Mouse (Mus musculus) gonadal fat pad, adult 2 months (tissue): Measurements from ENCODE around the gene Ywhah. TPM values are rescaled to one million over a fixed set of nuclear protein-coding genes. Genes with fewer than 3 reads are reported as not detected.

Experiments used
- DNase-seq: peaks from one replicate; pipeline ENCODE4 v3.0.0-alpha.2; 2012; ENCODE audit warnings: low read depth
- polyA plus RNA-seq: library from polyadenylated mRNA; depleted of rRNA; stranded (reverse); fragments of >200 nt; gene quantifications from 2 replicates; pipeline ENCODE4 v1.2.3, GENCODE M21; 2012; rRNA removed

Gene Ywhah
- polyA plus RNA-seq, 1 experiment = 105 TPM

DNA sequence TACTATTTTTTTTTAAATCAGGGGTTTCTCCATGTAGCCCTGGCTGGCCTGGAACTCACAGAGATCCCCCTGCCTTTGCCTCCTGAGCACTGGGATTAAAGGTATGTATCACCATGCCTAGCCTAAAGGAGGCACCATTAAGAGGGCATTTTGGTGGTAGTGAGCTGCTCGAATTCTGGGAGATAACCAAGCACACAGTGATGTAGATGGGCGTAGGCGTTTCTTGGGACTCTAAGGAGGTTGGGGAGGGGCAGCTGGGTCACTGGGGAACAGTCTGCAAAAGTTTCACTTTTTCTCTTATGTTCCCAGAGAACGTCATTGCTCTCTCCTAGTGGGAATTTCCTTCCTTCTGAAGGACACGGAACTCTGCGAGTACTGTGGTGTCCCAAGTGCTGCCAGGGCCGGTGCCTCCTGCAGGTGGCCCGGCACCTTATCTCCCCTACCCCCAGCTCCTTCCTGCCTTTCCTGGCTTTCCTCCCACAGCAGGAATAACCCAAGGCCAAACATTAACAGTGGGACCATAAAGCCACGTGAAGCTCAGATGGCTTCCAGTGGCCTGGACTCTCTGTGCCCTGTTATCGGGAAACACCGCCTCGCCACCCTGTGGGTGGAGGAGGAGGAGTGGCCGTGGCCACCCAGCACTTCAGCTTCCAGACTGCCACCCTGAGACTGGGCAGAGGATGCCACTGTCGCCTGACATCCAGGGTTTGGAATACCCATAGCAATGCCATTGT lies 34.4 kb downstream of the Ywhah start:
- DNase-seq = no peak

DNA sequence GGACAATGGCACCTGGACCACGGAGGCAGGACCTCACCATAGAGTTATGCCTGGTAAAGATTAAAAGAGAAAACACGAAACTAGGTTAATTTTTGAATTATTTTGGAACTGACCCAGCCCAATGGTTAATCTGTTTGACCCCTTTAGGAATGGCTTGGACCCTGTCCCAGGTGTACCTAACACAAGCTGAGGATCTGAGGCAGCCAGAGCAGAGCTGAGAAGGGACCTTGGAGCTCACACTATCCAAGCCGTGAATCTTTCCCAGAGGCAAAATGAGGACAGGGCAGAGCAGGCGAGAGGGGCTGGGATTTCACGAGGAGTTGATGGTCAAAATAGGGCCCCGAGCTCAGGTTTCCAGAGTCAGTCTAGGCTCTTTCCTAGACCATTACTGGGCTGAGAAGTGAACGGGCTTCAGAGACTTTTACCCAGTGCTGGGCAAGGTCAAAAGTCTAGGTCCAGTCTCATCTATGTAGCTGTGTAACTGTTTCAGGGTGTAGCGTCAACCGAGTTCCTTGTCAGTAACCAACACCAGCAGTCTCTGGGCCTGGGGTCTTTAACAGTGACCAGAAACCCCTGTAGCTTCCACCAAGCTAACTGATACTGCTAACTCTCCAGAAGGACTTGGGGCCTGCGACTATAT lies 37.6 kb downstream of the Ywhah start:
- no peak for DNase-seq

DNA sequence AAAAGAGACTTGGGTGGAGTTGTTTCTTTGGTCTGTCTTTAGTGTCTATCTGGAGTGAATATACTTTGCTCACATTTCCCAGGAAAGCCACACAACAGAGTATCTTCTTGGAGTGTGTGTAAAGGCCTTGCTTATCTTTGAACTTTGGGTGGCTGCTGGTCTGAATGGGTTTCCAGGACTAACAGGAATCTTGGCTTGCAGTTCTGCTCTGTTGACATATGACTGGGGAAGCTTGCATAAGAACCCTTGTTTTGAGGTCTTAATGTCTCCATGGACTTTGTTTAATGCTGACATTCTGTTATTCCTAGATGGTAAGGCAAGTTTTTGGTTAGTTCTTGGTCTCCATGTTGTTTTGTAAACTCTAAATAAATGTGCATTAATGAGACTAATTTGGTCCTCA lies 51.5 kb downstream of the Ywhah start:
- no peak for DNase-seq

- no peak for DNase-seq
These were observed 58.0 kb downstream of the Ywhah start for GRCm38 (mm10) chr5:33076490-33077191.

Other genes with a start within 250 kb of the Ywhah start
- gene Pisd, start 233.2 kb upstream of the Ywhah start, polyA plus RNA-seq = 119 and 140 TPM in 2 replicates
- 7.6 and 8.1 TPM in 2 replicates for gene Gm20671, start 191.7 kb upstream of the Ywhah start, polyA plus RNA-seq
- gene Prr14l, start 164.6 kb upstream of the Ywhah start, polyA plus RNA-seq = 12.0 and 13.9 TPM in 2 replicates
- gene Depdc5, start 155.1 kb upstream of the Ywhah start, polyA plus RNA-seq = 12.3 and 13.3 TPM in 2 replicates
- 0.04 and 0.11 TPM in 2 replicates for gene Slc5a1, start 85.4 kb downstream of the Ywhah start, polyA plus RNA-seq
- gene Spon2, start 199.6 kb downstream of the Ywhah start, polyA plus RNA-seq = 12.1 and 28.5 TPM in 2 replicates